Mouse (Mus musculus) R1 (cell line): ENCODE measurements around the gene Tas2r107.

Experiments used
- DNase-seq: peaks from one replicate; pipeline ENCODE4 v3.0.0-alpha.2; 2018; ENCODE audit warnings: low read depth, low spot score

Gene Tas2r107

DNA sequence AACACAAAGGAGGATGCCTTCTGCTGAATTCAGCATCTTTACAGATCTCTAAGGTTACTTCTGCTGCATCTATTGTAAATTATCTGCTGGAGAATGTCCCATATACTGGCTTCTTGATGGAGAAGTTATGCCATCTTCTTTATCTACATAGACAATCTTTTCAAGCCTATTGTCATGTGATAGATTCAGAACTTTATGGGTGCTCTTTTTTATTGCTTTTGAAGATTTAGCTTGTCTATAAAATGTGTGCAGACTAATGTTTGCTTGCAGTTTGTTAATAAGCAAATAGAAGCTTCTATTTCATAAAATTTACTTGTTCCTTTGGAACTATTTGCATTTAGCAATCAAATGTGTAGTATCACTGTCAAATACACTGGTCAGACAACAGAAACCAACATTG lies at the start of gene Tas2r107:
TSS of gene Tas2r107 (minus strand) at position 101 of the 400 bp plus-strand sequence.
- no peak for DNase-seq

GRCm38 (mm10) chr6:131689963-131690362 lies 30.0 kb upstream of the Tas2r107 start, which contains the start of gene Tas2r114:
Gene Tas2r114 (minus strand): TSS chr6:131690063.
- no peak for DNase-seq

GRCm38 (mm10) chr6:131687395-131687794 lies 27.4 kb upstream of the Tas2r107 start, which contains the start of gene Tas2r105:
Gene Tas2r105 (minus strand): TSS chr6:131687495.
- no peak for DNase-seq

- no peak for DNase-seq
Observed at GRCm38 (mm10) chr6:131685644-131686043, 25.7 kb upstream of the Tas2r107 start, which contains the start of gene Tas2r104. Gene Tas2r104 (minus strand): TSS chr6:131685744.

GRCm38 (mm10) chr6:131678786-131679185 lies 18.8 kb upstream of the Tas2r107 start, which contains the start of gene Tas2r106:
Gene Tas2r106 (minus strand): TSS chr6:131678886.
- DNase-seq, result no peak

GRCm38 (mm10) chr6:131630812-131631211 lies 29.1 kb downstream of the Tas2r107 start, which contains the start of gene Tas2r130:
Gene Tas2r130 (minus strand): TSS chr6:131630912.
- DNase-seq, result no peak

DNA sequence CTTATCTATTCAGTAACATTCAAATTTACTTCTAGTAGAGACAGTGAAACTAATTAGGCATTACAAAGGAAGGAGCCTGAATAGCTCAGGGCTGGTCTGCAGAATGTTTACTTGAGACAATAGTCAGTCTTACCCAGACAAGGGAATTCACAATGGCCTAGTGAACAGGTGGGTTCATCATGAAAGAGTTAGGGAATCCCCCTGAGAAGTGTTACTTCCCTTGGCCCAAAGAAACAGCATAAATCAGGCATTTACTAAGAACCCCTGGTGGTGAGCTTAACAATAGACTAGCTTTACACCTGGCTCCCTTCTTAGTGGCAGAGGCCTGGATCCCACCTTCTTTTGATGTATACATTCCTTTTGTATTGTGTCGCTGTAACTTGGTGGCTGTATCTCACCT lies 50.0 kb downstream of the Tas2r107 start:
- DNase-seq, result peak; percentile 98
